Mouse (Mus musculus) granulocyte monocyte progenitor cell, adult 5-6 weeks (primary cell): ENCODE data around the gene Osbp2. TPM values are rescaled to one million over a fixed set of nuclear protein-coding genes. Genes with fewer than 3 reads are reported as not detected.
"Not testable (repeated sequence)": the region's sequence is repeated elsewhere in the genome, so short reads cannot be mapped to it uniquely, and the experiment has no call there.

ENCODE experiments used
- ATAC-seq: replicated peaks from 2 replicates; pipeline ENCODE4 v1.8.0; 2016; ENCODE audit warnings: mild to moderate bottlenecking, moderate TSS enrichment, inconsistent platforms; ENCODE audit not compliant: poor library complexity, severe bottlenecking
- total RNA-seq, 2 experiments: library from RNA; stranded (forward) in 1 of 2; stranded (reverse) in 1 of 2; fragments of 200-712, 200-1000 nt in 1 of 2; fragments of >200 nt in 1 of 2; fragmentation: Nextera tagmentation in 1 of 2; gene quantifications; 2 replicates each; pipeline ENCODE4 v1.2.3; 2014 to 2017

The Osbp2 gene
- total RNA-seq (2014; fragmentation: Nextera tagmentation) (0.19 TPM in 1 of 2 replicates, not detected in the other), total RNA-seq (2017) (not detected in 2 replicates)

- peak; percentile 97 for ATAC-seq
Measured at GRCm38 (mm10) chr11:3863454-3864112, at the start of gene Osbp2. Gene Osbp2 (minus strand): TSS chr11:3863903.

DNA sequence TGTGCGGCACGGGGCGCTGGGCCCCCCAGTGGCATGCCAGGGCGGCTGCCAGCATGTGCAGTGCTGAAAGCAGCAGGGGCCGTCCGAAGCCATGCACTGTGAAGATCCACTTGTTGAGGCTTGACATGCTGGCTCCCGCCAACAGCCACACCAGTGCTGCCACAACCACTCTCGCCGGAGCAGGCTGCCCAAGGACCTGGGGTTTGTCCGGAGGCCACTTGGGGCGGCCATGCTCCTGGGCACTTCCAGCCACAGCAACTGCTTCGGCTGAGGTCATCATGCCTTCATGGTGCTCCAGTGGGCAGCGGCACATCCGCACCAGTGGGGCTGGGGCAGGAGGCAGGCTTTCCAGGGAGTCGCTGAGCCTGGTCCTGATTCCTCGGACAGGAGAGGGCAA is 49.2 kb upstream of the Osbp2 start:
- peak; percentile 10 for ATAC-seq

DNA sequence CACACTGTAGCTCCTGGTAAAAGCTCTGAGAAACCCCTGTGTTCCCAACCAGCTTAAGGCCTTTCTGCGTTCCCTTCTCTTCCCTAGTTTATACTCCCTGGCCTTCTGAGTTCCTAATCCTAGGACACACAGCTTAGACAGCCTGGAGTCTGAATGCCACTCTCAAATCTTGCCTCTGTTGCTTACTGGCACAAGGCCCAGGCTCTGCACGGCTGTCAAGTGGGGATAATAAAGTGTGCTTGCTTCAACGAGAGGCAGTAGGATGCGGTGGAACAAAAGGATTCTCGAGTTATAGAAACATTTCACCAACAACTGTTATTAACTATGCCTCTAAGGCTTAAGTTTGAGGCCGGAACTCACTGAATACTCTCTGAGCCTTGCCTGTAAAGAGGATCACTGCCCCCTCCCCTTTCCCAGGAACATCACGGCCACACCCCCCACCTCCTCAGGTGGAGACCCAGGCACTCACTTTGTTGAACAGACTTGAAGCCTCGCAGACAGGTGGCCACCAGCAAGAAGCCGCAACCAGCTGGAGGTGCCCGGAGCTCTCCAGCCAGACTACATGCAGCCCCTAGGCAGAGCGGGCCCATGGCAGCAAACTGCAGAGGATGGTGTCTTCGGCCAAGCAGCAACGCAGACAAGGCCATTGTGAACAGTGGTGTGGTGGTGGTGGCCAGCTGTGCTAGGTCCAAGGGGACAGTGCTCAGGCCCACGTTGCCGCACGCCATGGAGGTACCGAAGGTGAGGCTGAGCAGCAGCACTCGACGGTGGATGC is 48.6 kb upstream of the Osbp2 start:
- no peak for ATAC-seq

- not testable (repeated sequence) for ATAC-seq
Measured at GRCm38 (mm10) chr11:3911440-3911839, 47.7 kb upstream of the Osbp2 start.

- 0 out of 2 replicates have a peak, but pooled peaks have one; percentile 7 for ATAC-seq
Measured at GRCm38 (mm10) chr11:3910513-3911310, 47.0 kb upstream of the Osbp2 start.

DNA sequence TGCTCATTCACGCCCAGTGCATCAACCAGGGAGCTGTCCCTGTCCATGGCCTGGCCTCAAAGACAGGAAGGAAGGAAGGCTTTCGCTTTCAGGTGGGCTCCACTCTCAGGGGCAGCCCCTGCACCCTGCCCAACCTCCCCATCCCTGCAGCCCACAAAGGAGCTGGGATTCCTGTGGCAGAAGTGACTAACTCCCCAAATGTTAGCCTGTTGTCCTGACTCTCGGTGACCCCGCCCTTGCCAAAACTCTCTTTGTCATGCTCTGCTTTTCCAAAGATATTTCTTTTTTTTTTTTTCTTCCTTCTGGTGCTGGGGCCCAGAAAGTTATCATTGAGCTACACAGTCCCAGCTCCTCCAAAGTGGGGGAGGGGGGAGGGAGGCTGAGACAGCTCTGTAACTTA is 45.5 kb upstream of the Osbp2 start:
- ATAC-seq = no peak

DNA sequence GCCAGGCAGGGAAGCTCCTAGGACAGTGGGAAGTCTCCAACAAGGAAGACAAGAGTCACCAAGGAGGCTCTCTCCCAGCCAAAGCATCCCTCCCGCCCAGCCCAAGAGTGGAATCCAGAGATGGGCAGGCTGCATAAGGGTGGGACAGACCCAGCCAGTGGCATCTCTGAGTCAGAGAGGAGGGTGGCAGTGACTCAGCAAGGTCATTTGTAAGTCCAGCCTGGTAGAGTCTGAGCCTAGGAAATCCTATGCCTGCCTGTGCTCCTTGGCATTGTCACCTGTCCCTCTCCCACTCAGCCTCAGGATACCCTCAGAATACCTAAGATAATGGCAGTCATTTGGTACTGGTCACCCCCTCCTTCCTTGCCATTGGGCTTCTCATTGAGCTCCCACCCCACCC is 41.7 kb upstream of the Osbp2 start:
- ATAC-seq = no peak

GRCm38 (mm10) chr11:3904673-3905072 is 41.0 kb upstream of the Osbp2 start:
- no peak for ATAC-seq

DNA sequence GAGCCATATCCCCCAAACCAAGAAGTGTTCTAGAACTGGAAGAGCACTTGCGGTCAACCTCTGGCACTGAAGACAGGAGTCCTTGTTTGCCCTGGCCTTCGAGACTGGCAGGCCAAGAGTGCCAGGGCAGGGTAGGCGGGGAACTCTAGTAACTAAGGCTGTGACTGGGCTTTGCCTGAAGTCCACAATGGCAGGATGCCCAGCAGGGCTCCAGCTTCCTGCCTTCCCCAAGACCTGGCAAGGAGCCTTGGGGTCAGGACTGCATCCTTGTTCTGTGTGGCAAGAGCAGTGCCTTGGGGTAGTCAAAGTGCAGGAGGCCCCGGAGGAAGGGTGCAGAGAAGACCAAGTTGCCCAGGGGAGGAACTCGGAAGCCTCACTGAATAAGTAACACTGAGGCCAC is 39.3 kb upstream of the Osbp2 start:
- peak; percentile 66 for ATAC-seq

DNA sequence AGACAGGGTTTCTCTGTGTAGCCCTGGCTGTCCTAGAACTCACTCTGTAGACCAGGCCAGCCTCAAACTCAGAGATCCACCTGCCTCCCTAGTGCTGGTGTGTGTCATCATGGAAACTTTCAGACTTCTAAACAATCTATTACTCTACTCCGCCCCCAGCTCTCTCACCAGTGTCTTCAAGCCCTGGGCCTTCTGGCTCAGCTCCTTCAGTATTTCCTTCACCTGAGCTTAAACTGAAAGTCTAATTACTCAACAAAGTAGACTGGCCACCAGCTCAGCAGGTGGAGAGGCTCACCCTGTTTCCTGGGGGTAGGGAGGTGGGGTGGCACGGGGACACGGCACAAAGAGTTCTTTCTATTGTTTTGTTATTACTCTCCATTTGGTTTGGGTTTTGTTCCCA is 38.8 kb upstream of the Osbp2 start:
- ATAC-seq = no peak

DNA sequence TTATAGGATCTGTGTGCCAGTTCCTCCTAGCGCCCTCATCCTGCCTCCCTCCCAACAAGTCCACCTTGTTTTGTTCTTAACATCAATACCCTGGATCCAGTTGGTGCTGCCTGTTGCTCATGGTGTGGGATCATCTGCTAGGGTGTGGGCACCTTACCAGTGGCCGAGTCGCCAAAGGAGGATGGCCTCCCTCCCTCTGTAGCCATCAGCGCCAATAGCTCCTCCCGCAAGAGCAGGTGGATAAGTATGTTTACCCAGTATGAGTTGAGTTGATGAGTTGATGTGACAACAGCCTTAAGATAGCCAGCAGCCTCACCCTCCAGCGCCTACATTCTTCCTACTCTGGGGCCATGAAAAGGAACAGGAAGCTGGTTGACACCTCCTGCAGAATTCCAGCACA is 36.6 kb upstream of the Osbp2 start:
- no peak for ATAC-seq

- no peak for ATAC-seq
Measured at GRCm38 (mm10) chr11:3895933-3896332, 32.2 kb upstream of the Osbp2 start.

DNA sequence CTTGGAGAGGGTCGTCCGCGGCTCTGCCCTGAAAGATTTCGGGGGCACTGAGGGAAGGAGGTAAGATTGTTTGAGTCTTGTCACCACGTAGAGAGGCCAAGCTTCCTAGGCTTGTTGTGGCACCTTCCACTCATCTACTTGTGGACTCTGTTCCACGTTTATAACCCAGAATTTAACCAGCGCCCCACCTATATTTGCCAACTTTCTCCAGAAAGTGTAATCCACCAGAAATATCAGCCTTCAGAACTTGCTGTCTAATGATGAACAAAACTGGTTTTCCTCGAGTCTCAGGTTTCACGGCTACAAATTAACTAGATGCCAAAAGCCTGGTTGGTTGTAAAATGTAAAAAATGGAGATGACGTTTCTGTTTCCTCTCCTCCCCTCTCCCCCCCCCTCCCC is 31.8 kb upstream of the Osbp2 start:
- no peak for ATAC-seq

DNA sequence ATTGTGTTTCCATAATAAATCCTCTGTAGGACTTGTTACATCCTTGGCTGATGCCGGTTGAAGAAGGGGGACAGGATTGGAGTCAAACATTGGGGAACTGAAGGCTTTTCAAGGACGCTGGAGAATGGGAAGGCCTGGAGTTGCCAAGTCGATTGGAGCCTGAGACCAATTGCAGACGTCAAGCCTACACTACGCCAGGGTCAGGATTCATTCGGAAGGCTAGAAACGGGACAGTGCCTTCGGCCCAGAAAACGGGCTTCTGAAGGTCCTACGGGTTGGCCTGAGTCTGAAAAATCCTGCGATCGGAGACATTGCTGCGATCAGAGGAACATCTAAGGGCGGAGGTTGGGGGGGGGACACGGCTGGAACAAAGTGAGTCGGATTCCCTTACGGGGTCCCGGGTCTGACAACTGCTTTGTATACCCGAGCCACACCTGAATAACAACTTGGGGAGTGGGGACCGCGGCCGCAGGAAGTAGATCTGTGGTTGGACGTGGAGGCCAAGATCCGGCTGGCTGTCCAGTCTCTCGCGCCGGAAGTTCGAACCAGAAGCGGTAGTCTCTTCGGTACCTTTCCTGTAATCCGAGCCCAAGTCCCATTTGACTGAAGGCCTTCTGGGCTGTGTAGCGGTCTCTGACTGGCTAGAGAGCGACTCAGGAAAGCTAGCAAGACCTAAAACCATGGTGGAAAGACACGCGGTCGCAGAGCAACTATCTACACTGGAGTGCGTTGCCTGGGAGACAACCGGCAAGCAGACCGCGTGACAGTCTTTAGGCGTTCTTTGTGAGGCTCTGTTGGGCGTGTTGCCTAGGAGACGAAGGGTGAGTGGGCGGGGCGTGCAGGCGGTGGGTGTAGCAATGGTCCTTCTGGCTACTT is 30.9 kb upstream of the Osbp2 start, which contains the start of the genes 4921536K21Rik and Dusp18:
Gene 4921536K21Rik, minus strand, starts transcription at position 693 of the 876 bp plus-strand sequence.
Gene Dusp18, plus strand, starts transcription at position 835 of the 876 bp plus-strand sequence.
- ATAC-seq = peak; percentile 97

DNA sequence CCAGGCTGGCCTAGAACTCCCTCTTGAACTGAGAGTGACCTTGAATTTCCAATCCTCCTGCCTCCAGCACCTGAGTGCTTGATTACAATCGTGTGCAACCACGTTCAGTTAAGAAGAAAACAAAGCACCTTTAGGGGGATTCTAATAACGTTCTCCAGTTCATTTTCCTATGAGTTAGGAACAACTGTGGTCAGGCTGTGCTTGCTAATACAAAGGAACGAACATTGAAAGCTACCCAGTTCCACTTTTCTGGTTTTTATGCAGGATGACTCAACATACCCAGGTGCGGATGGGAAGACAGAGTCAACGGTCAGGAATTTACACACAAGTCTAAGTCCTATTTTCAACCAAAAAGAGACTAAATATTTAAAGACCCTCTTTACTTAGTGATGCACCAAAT is 30.3 kb upstream of the Osbp2 start:
- no peak for ATAC-seq

GRCm38 (mm10) chr11:3887331-3887730 is 23.6 kb upstream of the Osbp2 start:
- ATAC-seq = no peak

DNA sequence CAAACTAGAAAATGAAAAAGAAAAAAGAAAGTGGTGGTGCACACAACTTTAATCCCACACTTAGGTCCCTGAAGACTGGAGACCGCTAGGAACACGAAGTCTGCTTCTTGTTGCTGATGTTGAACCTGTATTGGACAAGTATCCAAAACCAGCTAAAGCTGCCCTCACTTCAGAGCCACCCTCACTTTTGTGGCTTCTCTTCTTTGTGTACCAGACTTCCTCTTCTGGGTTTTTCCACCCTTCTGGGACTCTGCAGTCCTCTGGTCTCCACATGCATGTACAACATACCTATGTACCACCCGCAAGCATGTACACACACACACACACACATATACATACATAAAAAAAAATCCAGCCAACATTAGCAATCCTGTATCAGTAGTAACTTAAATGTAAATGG is 20.0 kb upstream of the Osbp2 start:
- peak; percentile 35; the same call in 1 of the 2 replicates for ATAC-seq

GRCm38 (mm10) chr11:3879836-3880235 is 16.1 kb upstream of the Osbp2 start:
- ATAC-seq = peak; percentile 90

- ATAC-seq = no peak
Measured at GRCm38 (mm10) chr11:3878660-3879059, 15.0 kb upstream of the Osbp2 start.

DNA sequence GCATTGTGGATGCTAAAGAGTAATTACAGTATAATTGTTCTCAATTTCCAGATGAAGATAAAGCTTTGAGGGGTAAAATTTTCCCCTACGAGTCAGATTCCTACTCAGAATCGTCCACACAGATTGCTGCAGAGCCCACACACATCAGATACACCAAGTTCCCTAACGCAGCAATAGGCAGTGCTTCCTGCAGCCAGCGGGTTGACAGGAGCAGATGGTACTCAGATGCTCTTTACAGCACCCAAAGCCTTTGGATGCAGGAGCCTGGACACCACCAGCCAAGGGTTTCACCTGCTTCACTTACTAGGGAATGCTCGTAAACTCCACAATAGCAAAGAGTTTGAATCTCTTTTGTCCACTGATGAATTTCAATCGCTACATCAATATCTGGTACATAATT is 12.7 kb upstream of the Osbp2 start:
- no peak for ATAC-seq
